Mouse (Mus musculus): Measurements from ENCODE around the gene Clec18a. TPM values are rescaled to one million over a fixed set of nuclear protein-coding genes. Genes with fewer than 3 reads are reported as not detected.
"Not testable (repeated sequence)": the region's sequence is repeated elsewhere in the genome, so short reads cannot be mapped to it uniquely, and the experiment has no call there.

The Clec18a gene
- total RNA-seq, 2 experiments from 2014 or later = 0.23 to 15.9 TPM

- no peak for DNase-seq (ENCODE audit: low spot score in 2 of 2)
These were observed 35.4 kb downstream of the Clec18a start for GRCm38 (mm10) chr8:111056691-111057293.

DNA sequence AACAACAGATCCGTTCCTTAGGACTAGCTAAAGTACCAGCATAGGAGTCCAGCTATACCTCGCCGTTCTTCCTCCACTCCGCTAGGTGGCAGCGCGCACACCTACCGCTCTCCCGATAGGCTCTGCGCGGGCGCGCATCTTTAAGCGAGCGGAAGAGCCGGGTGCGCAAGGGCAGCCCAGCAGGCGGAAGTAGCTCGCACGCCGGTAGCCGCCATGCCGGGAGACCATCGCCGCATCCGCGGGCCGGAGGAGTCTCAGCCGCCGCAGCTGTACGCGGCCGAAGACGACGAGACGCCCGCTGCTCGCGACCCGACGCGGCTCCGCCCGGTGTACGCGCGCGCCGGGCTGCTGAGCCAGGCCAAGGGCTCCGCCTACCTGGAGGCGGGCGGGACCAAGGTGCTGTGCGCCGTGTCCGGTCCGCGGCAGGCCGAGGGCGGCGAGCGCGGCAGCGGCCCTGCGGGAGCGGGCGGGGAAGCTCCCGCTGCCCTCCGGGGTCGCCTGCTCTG is 36.0 kb downstream of the Clec18a start, which contains the start of gene Exosc6:
Gene Exosc6 (plus strand): TSS at position 182 of the 506 bp plus-strand sequence.
- peak; percentile 60 to 83 for DNase-seq (ENCODE audit: low spot score in 2 of 2)

DNA sequence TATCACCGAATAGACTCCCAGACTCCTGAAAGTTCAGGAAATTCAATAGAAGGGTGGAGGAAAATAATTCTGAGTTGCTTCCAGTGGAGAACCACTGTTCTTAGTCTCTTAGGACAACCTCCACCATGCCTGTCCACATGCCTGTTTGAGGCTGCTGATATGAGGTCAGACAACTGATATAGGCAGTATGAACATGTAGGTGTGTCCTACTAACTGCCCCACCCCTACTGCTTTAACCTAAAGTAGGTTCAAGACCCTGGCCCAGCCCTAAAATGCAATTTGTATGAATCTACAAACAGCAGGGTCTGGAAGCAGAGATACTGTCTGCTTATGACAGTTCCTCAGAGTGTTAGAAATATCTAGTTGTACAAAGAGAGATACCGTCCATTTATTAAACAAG is 36.6 kb downstream of the Clec18a start:
- DNase-seq (ENCODE audit: low spot score in 2 of 2) = no peak

DNA sequence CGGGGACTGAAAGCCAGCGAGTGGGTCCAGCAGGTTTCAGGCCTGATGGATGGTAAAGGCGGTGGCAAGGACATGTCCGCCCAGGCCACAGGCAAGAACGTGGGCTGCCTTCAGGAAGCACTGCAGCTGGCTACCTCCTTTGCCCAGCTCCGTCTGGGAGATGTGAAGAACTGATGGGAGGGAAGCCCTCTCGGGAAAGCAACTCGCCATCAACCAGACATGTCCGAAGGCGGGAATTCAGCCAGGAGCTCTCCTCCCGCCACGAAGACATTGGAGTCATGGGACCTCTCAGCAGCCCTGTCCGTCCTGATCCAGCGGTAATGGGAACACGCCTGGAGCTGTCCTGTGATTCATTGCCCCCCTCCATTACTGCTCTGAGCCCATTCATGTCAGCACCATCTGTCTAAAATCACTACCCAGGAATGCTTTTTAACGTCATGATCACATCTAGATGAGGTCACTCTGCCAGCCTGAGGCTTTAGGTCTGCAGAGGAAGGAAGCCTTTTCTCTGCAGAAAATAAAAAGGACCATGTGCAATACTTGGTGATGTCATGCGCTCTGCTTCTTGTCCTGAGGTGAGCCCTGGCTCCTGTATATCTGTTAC is 37.1 kb downstream of the Clec18a start:
- no peak for DNase-seq (ENCODE audit: low spot score in 2 of 2)

- no peak for DNase-seq (ENCODE audit: low spot score in 2 of 2)
These were observed 38.3 kb downstream of the Clec18a start for GRCm38 (mm10) chr8:111053827-111054518.

DNA sequence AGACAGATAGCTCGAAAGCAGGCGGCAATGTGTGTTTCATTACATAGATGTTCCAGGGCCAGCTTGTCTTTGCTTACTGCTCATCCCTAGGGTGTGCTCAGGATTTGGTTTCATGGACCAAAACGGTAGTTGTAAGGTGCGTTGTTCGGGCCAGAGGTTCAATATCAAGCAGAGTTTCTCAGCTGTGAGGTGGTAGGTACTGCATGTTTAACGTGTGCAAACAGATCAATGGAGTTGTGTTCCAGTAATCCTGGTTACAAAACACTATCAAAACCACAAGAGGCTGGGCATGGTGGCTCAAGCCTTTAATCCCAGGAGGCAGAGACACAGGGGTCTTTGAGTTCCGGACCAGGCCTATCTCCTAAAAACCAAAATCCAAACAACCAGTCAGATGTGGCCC is 43.1 kb downstream of the Clec18a start:
- no peak for DNase-seq (ENCODE audit: low spot score in 2 of 2)

DNA sequence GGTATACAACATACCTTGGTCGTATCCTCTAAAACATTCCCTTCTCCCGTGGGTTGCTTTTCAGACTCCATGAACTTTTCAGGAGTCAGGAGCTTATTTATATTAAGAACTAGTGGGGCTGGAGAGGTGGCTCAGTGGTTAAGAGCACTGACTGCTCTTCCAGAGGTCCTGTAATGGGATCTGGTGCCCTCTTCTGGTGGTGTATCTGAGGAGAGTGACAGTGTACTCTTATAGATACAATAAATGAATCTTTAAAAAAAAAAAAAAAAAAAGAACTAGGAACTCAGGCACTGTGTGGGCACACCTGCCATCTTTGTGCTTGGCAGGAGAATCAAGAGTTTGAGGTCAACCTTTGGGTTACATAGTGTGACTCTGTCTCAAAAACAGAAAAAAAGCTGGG is 43.5 kb downstream of the Clec18a start:
- no peak for DNase-seq (ENCODE audit: low spot score in 2 of 2)

DNA sequence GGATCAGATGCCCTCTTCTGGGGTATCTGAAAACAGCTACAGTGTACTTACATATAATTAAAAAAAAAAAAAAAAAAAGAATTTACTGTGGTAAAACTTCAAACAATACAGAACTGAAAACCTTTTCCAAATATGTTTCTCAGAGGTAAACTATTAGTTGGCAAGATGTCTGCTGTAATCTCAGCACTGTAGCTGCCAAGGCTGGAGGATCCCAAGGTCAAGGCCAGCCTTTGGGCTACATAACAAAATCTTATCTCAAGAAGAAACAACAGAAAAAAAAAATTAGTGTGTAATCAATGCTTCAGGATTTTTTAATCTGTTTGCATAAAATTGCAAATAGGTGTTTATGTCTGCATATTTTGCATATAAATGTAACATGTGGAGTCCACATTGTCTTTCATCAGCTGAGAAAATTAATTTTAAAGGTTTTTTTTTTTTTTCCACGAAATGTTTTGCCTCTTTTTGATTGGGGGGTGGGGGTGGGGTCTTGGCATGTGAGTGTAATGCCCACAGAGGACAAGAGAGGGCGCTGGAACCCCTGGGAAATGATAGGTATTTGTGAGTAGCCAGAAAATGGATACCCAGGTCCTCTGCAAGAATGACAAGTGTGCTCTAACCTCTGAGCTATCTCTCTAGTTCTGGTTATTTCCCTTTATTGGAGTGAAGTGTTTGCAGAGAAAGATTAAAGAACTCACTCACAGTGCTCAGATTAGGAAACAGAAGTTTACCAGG is 48.1 kb downstream of the Clec18a start:
- DNase-seq (ENCODE audit: low spot score in 2 of 2) = no peak

- no peak for DNase-seq (ENCODE audit: low spot score in 2 of 2)
These were observed 49.7 kb downstream of the Clec18a start for GRCm38 (mm10) chr8:111042546-111042945.

DNA sequence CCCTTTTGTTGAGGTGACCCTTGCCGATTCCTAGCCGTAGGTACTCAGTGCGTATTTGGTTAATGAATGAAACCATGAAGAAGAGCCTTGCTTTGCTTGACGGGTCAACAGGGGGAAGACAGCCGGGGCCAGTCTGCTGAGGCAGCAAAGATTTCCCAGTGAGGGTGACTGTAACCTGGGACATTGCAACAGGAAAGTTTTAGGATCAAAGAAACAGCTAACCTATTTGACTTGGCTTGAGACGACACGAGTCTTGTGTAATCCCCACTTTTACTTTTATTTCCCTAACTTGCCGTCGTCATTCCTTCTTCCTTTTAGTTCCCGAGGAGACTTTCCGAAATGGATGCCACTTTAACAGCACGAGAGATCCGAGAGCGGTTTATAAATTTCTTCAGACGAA is 55.6 kb downstream of the Clec18a start:
- no peak for DNase-seq (ENCODE audit: low spot score in 2 of 2)

- no peak for DNase-seq (ENCODE audit: low spot score in 2 of 2)
These were observed 58.0 kb downstream of the Clec18a start for GRCm38 (mm10) chr8:111034276-111034675.

GRCm38 (mm10) chr8:111033482-111034215 is 58.6 kb downstream of the Clec18a start:
- peak; percentile 71 to 96 for DNase-seq (ENCODE audit: low spot score in 2 of 2)

GRCm38 (mm10) chr8:111032916-111033315 is 59.3 kb downstream of the Clec18a start, which contains the start of gene Aars:
Aars (plus strand) TSS chr8:111033144.
- no peak for DNase-seq (ENCODE audit: low spot score in 2 of 2)

- no peak for DNase-seq (ENCODE audit: low spot score in 2 of 2)
These were observed 60.7 kb downstream of the Clec18a start, which contains the start of gene Ddx19b for GRCm38 (mm10) chr8:111031572-111031971. Ddx19b (minus strand) TSS chr8:111031751.

DNA sequence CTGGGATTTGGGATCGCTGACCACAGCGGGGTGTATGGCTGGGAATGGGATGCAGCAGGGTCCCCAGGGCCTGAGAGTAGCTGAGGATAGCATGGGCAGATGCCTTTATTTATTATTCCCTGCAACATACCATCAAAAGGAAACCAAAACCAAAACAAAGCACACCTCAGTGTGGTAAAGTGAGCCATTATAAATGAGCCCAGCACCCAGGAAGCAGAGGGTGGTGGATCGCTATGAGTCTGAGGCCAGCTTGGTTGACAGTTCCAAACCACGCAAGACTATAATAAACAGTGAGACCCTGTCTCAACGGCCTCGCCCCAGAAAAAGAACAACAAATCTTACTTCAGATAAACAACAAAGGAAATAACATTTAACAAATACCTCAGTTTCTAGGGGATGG is 62.2 kb downstream of the Clec18a start:
- no peak for DNase-seq (ENCODE audit: low spot score in 2 of 2)

DNA sequence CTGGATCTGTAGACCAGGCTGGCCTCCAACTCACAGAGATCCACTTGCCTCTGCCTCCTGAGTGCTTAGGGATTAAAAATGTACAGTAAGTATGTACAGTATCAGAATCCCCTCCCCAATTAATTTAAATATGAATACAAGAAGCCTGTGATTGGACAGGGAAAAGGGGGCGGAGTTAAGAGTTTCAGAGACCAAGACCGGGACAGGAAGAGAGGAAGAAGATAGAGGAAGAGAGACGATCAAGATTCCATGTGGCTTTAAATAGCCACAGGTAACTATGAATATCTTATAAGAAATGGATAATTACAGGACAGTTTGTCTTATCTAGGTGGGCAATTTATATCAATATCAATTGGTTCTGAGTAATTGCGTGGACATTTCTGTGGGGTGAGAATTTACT is 62.6 kb downstream of the Clec18a start:
- DNase-seq (ENCODE audit: low spot score in 2 of 2) = no peak

GRCm38 (mm10) chr8:111027391-111027937 is 64.8 kb downstream of the Clec18a start:
- DNase-seq (ENCODE audit: low spot score in 2 of 2) = peak; percentile 69 to 80

DNA sequence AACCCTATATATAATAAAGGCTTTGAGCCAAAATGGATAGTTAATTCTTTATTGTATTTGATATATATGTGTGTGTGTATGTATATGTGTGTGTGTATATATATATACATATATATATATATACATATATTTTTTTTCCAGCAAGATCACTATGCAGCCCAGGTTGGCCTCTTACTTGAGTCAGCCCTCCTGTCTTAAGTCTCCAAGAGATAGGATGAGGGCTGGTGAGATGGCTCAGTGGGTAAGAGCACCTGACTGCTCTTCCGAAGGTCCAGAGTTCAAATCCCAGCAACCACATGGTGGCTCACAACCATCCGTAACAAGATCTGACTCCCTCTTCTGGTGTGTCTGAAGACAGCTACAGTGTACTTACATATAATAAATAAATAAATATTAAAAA is 65.6 kb downstream of the Clec18a start:
- DNase-seq (ENCODE audit: low spot score in 2 of 2) = not testable (repeated sequence)

GRCm38 (mm10) chr8:111010230-111010991 is 81.8 kb downstream of the Clec18a start:
- not testable (repeated sequence) for DNase-seq (ENCODE audit: low spot score in 2 of 2)

Measured in adrenal gland, postnatal 4 days (tissue).